Mouse (Mus musculus): ENCODE data around the gene Ano8. TPM values are rescaled to one million over a fixed set of nuclear protein-coding genes. Genes with fewer than 3 reads are reported as not detected.

The Ano8 gene
- polyA plus RNA-seq, 2 experiments: 0.14 to 1.7 TPM

GRCm38 (mm10) chr8:71467201-71467600 lies 18.6 kb downstream of the Ano8 start:
- H3K4me3 ChIP-seq (ENCODE audit: insufficient read depth in 1 of 2, low read depth in 2 of 2, low read length in 2 of 2): no peak overlapping the region
- H3K4me2 ChIP-seq (ENCODE audit: low read depth): no peak overlapping the region
- WGBS (ENCODE audit: insufficient replicate concordance): 81% methylated on average over 2 of the region's 2 CpGs
- no peaks in the 10 kb centered on the region for H3K27me3 ChIP-seq (ENCODE audit: control insufficient read depth, insufficient read depth, low read length)
- H3K4me1 ChIP-seq (replicated peaks; ENCODE audit: control insufficient read depth in 2 of 2, insufficient read depth in 2 of 2, low read length in 1 of 2): peaks cover 19 to 25% of the 10 kb centered on the region in 2 experiments
- DNase-seq (ENCODE audit: low read depth in 3 of 3, low spot score in 3 of 3) (no peak), ATAC-seq (ENCODE audit: insufficient read depth) (no peak)
- no peak for TF ChIP-seq CTCF (IDR thresholded peaks at IDR 0.05; ENCODE audit: low read depth)
- TF ChIP-seq EP300 (IDR thresholded peaks at IDR 0.05; ENCODE audit: low read depth): no peak
- no peaks in the 10 kb centered on the region for H3K9me3 ChIP-seq (ENCODE audit: control insufficient read depth, low read length)
- H3K9ac ChIP-seq (replicated peaks): no peak overlapping the region
- peaks cover 6% of the 10 kb centered on the region for H3K36me3 ChIP-seq (replicated peaks; ENCODE audit: control insufficient read depth, insufficient read depth, low read depth)
- no peak overlapping the region for H3K27ac ChIP-seq

- ATAC-seq (ENCODE audit: insufficient read depth): no peak
Observed at GRCm38 (mm10) chr8:71466198-71466597, 19.6 kb downstream of the Ano8 start.

GRCm38 (mm10) chr8:71465733-71466132 lies 20.0 kb downstream of the Ano8 start:
- Histone ChIP-seq H3K27ac (no peak overlapping the region), H3K27me3 (ENCODE audit: control insufficient read depth, insufficient read depth, low read length) (no peaks in the 10 kb centered on the region), H3K36me3 (replicated peaks; ENCODE audit: control insufficient read depth, insufficient read depth, low read depth) (peaks cover 2% of the 10 kb centered on the region; the same call in 1 of the 2 replicates), H3K9me3 (ENCODE audit: control insufficient read depth, low read length) (no peaks in the 10 kb centered on the region), H3K4me2 (ENCODE audit: low read depth) (peak overlapping the region; percentile 82), H3K4me3 (ENCODE audit: insufficient read depth in 1 of 2, low read depth in 2 of 2, low read length in 2 of 2) (peak overlapping the region; percentile 71 to 94; a peak in 3 of 4 replicates), H3K4me1 (replicated peaks; ENCODE audit: control insufficient read depth in 2 of 2, insufficient read depth in 2 of 2, low read length in 1 of 2) (peaks cover 19 to 25% of the 10 kb centered on the region in 2 experiments), H3K9ac (replicated peaks) (peak overlapping the region; percentile 70)
- WGBS (ENCODE audit: insufficient replicate concordance): 69% methylated on average over 8 of the region's 8 CpGs
- no peak for DNase-seq (ENCODE audit: low read depth in 3 of 3, low spot score in 3 of 3)
- ATAC-seq (ENCODE audit: insufficient read depth): no peak
- TF ChIP-seq EP300 (IDR thresholded peaks at IDR 0.05; ENCODE audit: low read depth) (no peak), CTCF (IDR thresholded peaks at IDR 0.05; ENCODE audit: low read depth) (no peak)

More at GRCm38 (mm10) chr8:71466198-71466597, 19.6 kb downstream of the Ano8 start:
- peaks cover 19 to 25% of the 10 kb centered on the region in 2 experiments for H3K4me1 ChIP-seq (replicated peaks; ENCODE audit: control insufficient read depth in 2 of 2, insufficient read depth in 2 of 2, low read length in 1 of 2)
- WGBS (ENCODE audit: insufficient replicate concordance): 83% methylated on average over 5 of the region's 5 CpGs
- no peak overlapping the region for H3K27ac ChIP-seq
- TF ChIP-seq CTCF (IDR thresholded peaks at IDR 0.05; ENCODE audit: low read depth): no peak
- no peak for TF ChIP-seq EP300 (IDR thresholded peaks at IDR 0.05; ENCODE audit: low read depth)
- no peak for DNase-seq (ENCODE audit: low read depth in 3 of 3, low spot score in 3 of 3)
- no peak overlapping the region; a peak in 1 of 4 replicates for H3K4me3 ChIP-seq (ENCODE audit: insufficient read depth in 1 of 2, low read depth in 2 of 2, low read length in 2 of 2)
- H3K9ac ChIP-seq (replicated peaks): no peak overlapping the region
- H3K9me3 ChIP-seq (ENCODE audit: control insufficient read depth, low read length): no peaks in the 10 kb centered on the region
- H3K36me3 ChIP-seq (replicated peaks; ENCODE audit: control insufficient read depth, insufficient read depth, low read depth): peaks cover 2% of the 10 kb centered on the region; the same call in 1 of the 2 replicates
- H3K27me3 ChIP-seq (ENCODE audit: control insufficient read depth, insufficient read depth, low read length): no peaks in the 10 kb centered on the region
- peak overlapping the region; percentile 82 for H3K4me2 ChIP-seq (ENCODE audit: low read depth)

- WGBS (ENCODE audit: insufficient replicate concordance): under 1% methylated on average over 59 of the region's 59 CpGs
- ATAC-seq (ENCODE audit: insufficient read depth) (peak; percentile 79), DNase-seq (ENCODE audit: low read depth in 3 of 3, low spot score in 3 of 3) (peak; percentile 99 to 100 (median 99))
- H3K36me3 ChIP-seq (replicated peaks; ENCODE audit: control insufficient read depth, insufficient read depth, low read depth): peaks cover 2% of the 10 kb centered on the region; the same call in 1 of the 2 replicates
- no peaks in the 10 kb centered on the region for H3K9me3 ChIP-seq (ENCODE audit: control insufficient read depth, low read length)
- H3K27me3 ChIP-seq (ENCODE audit: control insufficient read depth, insufficient read depth, low read length): no peaks in the 10 kb centered on the region
- H3K27ac ChIP-seq: peak within 1 kb of the TSS; percentile 77
- peaks cover 14 to 20% of the 10 kb centered on the region in 2 experiments for H3K4me1 ChIP-seq (replicated peaks; ENCODE audit: control insufficient read depth in 2 of 2, insufficient read depth in 2 of 2, low read length in 1 of 2)
- H3K9ac ChIP-seq (replicated peaks): peak within 1 kb of the TSS; percentile 70
- H3K4me2 ChIP-seq (ENCODE audit: low read depth): peak within 1 kb of the TSS; percentile 82
- TF ChIP-seq CTCF (IDR thresholded peaks at IDR 0.05; ENCODE audit: low read depth) (peak; percentile 99), EP300 (IDR thresholded peaks at IDR 0.05; ENCODE audit: low read depth) (0 out of 2 replicates have a peak, but pooled peaks have one; percentile 36)
- peak within 1 kb of the TSS; percentile 71 to 94 for H3K4me3 ChIP-seq (ENCODE audit: insufficient read depth in 1 of 2, low read depth in 2 of 2, low read length in 2 of 2)
Observed at GRCm38 (mm10) chr8:71464513-71465500, 21.0 kb downstream of the Ano8 start, which contains the start of gene Mrpl34. Gene Mrpl34, plus strand, starts transcription at chr8:71464959.
